Mouse (Mus musculus) mouse embryonic stem cell (cell line): ENCODE results near the gene Fnbp1.

Experiments
- in situ Hi-C, 2 experiments: fragments of 300-500 bp; cut with MboI; formaldehyde crosslinking; loops; 1 replicate in 1 of 2; 3 replicates in 1 of 2; pipeline ENCODE4 v1.14.3; 2019 to 2020; ENCODE audit warnings: low sequenced_read_pairs in 2 of 2, low pct_unique_long_range_greater_than_20kb in 1 of 2, mixed read lengths in 1 of 2; ENCODE audit not compliant: unreplicated experiment in 1 of 2

The Fnbp1 gene

DNA sequence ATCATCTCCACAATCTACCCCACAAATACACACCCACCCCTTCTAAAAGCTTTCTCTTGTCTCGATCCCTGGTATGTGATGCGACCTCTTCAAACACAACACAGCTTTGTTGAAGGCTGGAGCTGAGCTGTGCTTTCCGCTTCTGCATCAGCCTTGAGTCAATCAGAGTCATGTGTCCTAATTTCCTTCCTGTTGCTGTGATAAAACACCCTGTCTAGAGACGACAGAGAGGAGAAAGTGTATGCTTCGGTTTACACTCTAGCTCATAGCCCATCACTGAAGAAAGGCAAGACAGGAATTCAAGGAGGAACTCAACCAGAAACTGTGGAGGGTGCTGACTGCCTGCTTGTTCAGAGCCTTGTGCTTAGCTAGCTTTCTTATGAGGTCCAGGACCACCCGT, 33.6 kb downstream of the Fnbp1 start:
- in situ Hi-C loops = no loop called here

DNA sequence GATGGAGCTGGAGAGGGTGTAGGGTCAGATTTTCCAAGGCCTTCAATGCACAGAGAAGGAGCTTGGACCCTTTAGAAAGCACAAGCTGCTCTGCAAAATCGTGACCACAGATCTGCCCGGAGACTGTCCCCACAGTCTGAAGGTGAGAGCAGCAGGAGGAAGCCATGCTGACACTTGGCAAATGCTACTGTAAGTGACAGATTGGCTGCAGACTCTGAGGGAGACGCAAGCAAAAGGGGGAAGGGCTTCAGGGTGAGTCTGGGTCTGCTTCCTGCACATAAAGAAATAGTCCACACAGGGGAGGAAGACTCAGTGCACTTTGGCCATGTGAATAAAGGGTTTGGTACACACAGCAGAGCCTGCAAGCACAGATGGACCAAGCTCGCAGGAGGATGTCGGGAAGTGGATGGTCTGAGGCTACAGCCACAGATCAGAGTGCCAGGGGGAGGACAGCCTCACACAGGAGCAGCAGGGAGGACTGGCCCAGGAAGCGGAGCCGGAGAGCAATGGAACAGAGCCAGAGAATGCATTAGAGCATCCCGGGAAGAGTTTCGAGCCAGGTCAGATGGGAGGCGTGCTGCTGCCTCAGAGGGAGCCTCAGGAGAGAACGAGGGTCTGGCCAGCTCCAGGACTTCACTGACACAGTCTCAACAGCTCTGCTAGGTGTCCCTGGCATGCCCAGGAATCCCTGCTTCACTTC, 35.0 kb downstream of the Fnbp1 start:
- in situ Hi-C loops = no loop called here

DNA sequence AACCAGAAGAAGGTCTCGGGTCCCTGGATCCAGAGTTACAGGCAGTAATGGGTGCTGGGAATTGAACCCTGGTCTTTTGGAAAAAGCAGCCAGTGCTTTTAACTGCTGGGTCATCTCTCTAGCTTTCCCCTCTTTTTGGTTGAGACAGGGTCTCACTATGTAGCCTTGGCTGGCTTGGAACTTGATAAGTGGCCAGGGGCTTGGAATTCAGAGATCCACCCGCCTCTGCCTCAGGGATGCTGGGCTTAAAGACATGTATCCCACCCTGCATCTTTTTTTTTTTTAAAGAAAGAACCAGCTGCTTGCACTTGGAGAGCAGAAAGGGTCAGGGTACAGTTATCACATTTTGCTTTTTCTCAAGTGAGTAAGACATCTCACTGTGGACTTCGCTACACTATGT, 35.8 kb downstream of the Fnbp1 start:
- in situ Hi-C loops = no loop called here

DNA sequence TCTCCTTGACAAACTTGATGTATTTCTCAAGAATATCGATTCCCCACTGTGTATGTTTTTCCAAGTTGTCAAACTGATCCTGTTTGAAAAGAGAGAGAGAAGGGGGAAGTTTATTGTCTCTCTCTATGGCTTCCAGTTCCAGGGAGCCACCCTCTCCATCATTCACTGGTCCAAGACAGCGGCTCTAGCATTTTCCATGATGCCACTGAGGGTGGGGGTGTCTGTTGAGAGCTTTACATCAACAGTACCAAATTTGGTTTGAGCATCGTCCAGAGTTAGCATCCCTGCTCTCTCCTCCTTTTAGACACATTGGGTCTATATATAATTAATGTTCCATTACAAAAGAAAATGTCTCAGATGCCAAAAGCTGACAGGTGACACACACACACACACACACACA, 36.5 kb downstream of the Fnbp1 start:
- in situ Hi-C loops = no loop called here

DNA sequence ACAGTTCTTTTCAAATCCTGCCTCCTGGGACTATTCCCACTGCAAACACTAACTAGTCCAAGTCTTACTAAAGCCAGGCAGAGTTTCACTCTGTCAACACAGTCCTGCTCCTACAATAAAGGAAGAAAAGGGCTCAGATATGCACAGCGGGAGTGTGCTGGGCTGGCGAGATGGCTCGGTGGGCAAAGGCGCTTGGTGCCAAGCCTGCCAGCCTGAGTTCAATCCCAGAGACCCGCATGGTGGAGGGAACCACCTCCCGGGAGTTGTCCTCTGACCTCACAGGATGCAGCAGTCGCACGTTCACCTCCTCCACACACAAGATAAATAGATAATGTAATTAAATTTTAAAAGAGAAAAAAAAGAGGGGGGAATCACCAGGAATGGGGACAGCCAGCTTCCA, 38.5 kb downstream of the Fnbp1 start:
- in situ Hi-C loops = no loop called here

DNA sequence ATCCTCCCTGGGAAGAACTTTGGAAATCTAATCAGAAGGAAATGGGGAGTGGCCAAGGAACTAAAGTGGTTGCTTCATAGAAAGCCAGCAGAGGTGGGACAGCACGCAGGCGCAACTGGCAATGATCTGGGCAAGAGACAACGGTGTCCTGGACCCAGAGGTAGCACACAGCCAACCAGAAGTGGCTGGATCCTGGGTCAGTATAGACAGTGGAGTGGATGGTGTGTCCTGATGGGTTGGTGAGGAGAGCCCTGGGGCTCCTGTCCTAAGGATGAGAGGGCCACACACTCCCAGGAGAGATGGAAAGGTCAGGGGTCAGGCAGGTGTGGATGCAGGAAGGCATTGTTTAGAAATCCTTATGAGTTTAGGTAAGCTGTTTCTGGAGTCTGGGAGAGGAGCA, 40.5 kb downstream of the Fnbp1 start:
- in situ Hi-C loops = no loop called here

DNA sequence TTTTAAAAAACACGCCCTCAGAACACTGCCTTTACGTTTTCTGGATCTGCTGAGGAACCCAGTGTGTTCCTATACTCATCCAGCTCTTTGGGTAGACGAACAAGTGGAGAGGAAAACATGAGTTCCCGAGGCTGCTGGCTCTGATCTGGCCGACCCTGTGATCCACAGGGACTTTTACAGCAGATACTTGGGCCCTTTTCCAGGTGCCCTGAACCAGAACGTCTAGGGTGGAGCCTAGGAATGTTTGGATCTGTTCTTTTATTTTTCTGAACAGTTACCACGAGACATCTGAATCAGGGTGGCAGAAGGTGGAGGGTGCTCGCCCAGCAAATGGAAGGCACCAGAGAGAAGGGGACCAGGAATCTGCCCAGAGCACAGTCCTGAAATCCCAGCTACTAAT, 42.7 kb downstream of the Fnbp1 start:
- in situ Hi-C loops = loop anchor here in 1 of 2 experiments (5.0 kb wide), 1 partner anchor 53 kb away; the partner anchor contains the start of gene Gpr107

DNA sequence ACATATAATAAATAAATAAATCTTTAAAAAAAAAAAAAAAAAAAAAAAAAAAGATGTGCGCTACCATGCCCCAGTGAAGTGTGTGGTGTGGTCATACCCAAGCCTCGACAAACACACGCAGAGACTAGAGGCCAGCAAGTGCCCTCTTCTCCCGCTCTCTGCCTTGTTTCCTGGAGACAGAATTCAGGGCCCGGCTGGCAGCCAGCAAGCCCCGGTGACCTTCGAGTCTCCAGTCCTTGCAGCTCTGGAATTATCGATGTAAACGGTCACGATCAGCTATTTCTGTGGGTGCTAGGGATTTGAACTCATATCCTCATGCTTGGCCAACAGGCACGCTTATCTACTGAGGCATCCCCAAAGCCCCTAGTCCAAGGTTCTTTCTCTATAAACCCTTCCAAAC, 43.2 kb downstream of the Fnbp1 start:
- in situ Hi-C loops = loop anchor here in 1 of 2 experiments (5.0 kb wide), 1 partner anchor 54 kb away; the partner anchor contains the start of gene Gpr107

DNA sequence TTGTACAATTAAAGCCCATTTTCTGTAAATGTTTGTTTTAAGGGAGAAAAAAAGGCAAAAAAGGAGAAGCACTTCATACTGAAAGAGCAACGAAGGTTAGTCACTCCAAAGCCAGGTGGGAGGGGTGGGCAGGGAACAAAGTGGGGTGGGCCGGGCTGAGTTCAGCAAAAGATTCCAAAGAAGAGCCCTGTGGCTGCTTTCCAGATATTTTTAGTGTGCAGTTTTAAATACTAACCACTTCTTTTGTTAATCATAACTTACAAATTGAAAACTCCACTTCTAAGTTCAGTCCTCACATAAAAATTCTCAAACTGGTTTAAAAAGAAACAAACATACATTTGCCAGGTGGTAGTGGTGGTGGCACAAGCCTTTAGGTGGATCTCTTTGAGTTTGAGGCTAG, 44.5 kb downstream of the Fnbp1 start:
- in situ Hi-C loops = loop anchor here in 1 of 2 experiments (5.0 kb wide), 1 partner anchor 55 kb away; the partner anchor contains the start of gene Gpr107

DNA sequence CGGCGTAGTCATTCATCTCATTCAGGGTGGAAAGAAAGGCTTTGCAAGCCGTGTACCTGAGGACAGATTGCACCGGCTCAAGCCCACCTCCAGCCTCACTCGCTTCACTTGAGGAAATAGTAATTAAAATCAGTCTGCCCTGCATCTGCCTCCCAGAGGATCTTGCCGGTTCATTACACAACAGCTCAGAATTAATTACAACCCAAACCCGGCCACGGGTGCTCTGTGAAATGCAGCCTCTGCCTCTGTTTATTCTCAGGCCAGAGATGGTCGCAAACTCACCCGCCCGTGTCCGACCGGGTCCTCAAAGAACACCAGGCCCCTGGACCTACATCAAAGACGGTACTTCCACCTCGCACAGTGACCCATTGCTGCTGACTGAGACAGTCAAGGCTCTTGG, 45.7 kb downstream of the Fnbp1 start:
- in situ Hi-C loops = loop anchor here in 1 of 2 experiments (5.0 kb wide), 1 partner anchor 56 kb away; the partner anchor contains the start of gene Gpr107

DNA sequence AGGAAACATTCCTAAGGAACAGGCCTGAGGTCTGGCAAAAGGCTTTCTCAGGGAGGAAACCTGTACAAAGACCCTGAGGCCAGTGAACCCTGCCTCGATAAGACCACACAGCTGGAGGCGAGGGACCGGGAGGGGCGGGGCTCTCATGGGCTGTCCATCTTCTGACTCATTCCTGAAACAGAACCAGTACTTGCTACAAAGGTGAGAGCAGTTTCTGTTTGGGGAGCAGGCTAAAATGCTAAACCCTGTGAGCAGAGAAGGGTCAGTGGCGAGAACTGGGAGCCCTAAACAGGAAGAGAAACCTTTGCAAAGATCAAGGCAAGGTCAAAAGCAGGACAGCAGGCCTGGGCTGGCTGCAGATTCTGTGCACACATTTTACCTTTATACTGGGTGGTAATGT, 47.2 kb downstream of the Fnbp1 start:
- in situ Hi-C loops = no loop called here

DNA sequence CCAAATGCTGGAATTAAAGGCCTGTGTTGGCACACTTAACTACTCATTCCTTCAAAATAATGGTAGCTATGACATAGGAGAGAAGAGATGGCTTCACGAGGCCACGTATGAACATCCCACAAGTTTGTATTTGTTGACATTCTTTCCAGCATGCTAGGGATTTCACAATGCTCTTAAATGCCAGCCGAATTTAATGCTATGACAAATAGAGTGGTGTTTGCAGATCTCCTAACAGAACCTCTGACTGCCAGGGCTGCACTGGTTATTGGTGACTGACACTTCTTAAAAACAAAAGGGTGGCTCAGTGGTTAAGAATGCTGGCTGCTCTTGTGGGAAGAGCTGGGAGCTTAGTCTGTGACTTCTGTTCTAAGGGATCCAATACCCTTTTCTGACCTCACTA, 48.9 kb downstream of the Fnbp1 start:
- in situ Hi-C loops = no loop called here

DNA sequence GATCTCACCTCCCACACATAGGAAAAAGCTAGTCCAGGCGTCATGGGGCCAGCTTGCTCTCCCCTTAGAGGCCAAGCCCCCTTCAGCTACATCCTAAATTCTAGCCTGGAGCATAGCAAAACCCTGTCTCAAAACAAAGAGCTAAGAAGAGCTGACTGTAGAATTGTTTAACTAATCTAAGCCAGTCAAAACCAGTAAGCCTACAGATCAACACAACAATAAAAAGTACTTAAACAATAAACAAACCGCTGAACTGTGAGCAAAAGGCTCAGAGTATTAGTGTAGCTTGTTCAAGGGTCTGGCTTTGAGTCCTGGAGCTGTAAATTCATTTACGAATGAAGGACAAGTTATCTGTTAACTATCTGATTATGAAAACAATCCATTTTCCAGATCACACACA, 50.6 kb downstream of the Fnbp1 start:
- in situ Hi-C loops = no loop called here

DNA sequence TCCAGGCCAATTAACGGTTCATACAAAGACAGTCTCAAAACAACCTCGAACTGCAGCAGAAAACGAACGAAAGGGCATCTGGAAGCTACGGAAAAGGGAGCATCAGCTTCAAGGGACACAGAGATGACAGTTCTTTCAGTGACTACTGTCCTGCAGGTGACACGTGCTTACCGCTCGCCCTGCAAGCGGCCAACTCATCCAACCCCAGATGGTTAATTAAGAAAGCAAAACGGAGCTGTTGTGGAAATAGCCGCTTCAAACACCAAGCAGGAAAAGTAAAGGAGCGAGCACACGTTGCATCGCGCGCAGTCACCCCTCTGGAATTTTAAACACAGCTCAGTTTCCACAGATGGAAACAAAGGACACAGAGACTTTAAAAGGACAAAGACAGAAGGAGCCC, 52.2 kb downstream of the Fnbp1 start:
- in situ Hi-C loops = no loop called here

DNA sequence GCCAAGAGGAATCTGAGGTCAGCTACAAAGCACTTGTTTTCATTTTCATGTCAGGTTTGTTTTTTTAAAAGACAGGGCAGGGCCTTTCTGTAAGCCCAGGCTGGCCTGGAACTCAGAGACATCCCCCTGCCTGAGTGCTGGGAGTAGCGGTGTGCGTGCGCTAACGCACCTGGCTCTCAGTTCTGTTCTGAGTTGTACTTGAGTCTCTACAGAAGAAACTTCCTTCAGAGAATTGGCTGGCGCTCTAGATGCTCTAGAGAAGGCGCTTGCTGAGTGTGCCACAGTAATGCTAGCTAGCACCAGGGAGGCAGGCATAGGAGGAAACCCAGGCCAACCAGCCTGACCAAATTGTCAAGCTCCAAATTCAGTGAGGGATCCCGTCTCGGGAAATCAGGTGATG, 52.9 kb downstream of the Fnbp1 start:
- in situ Hi-C loops = no loop called here

DNA sequence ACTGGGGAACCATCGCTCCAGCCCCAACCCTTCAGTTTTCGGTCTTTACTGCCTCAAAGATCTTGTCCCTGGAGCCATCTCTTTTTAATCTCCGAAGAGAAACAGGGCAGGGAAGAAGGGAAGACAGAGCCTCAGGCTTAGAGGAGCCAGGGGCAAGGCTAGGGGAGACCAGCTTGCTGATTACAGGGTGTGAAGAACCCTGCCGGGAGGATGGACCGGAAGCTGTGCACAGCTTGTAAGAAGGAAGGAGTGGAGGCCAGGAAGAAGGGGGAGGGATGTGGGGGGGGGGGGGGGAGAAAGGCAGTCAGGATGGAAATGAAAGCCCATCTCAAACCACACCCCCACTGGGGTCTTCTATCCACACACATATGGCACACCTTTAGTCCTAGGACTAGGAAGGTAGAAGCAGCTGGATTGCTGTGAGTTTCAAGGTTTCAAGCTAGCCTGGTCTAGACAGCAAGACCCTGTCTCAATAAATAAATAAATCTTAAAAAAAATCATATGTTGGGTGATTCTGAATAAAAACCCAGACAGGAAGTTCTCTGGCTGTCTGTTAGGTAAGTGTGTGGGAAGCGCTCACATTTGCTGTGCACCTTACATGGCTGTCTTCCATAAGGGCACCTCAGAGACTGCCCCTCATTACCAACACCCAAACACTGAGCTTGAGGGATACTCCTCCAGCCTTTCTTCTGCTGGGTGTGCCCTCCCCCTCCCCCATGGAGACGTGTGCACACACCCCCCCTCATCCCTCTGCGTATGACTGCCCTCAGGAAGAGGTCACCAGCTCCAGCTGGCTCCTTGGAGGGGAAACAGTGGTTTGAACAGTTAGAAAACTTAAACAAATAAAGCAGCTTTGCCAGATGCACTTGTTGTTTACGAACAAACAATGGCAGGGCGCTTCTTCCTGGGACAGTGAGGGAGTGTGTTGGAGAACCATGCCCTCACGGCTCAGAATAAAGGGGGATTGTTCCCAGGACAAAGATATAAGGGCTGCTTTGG, 53.8 kb downstream of the Fnbp1 start:
- in situ Hi-C loops = no loop called here

DNA sequence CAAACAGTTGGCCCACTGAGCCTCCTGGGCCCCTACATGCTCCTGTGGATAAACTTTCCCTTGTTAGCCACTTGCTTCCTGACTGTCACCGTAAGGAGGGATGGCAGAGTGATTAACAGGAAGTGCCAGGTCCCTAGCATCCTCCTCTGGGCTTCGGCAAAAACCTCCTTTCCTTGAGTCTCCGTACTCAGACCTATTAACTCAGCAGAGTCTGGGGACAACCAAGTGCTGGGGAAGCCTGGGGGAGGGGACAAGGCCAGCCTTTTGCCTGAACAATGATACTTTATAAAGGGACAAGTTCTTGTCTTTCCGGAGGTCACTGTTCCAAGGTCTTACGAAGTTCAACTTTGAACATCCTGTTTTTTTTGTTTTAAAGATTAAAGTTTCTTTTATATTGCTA, 54.7 kb downstream of the Fnbp1 start:
- in situ Hi-C loops = no loop called here

DNA sequence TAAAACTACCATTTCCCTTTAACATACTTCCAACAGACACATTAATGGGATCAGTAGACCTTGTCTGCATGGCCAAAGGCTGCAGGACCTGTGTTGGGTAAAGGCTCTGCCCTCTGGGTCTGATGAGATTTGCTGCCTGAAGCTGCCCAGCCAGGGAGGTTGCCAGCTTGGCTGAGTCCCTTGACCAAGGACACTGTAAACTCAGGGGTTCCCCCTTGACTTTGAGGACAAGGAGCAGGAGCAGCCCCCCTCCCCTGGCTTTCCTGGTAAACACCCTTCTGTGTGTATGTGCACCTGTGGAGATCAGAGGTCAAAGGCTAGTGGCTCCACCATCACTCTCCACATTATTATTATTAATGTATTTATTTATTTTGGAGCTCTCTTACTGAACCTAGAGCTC, 55.3 kb downstream of the Fnbp1 start:
- in situ Hi-C loops = no loop called here

DNA sequence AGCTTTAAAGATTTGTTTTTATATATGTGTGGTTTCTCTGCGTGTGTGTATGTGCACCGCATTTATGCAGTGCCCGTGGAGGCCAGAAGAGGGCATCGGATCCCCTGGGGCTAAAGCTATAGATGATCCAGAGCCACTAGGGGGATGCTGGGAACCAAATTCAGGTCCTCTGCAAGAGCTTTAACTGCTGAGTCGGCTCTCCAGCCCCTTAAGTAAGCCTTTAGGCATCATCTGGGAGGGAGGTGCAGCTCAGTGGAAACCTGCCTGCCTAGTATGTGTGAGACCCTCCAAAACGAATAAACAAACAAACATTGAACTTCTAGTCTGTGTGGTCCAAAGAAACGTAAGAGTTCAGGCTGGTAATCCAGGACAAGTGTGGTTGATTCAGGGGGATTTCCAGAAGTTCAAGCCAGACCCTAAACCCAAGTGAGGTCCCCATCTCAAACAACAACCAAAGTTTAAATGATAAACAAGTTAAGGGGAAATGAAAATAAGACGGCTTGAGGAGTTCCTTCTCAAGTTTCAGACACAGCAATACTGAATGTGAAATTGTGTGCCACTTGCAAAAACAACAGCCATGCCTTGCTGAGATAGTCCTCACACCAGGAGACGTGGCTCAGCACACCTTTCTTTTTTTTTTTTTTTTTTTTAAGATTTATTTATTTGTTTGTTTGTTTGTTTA, 57.5 kb downstream of the Fnbp1 start:
- in situ Hi-C loops = no loop called here
